Mouse (Mus musculus): ENCODE measurements around the gene Dock7. TPM values are rescaled to one million over a fixed set of nuclear protein-coding genes. Genes with fewer than 3 reads are reported as not detected.
A peak's percentile ranks its signal among the peaks of the same experiment; 100 is the strongest.

Dock7 gene
- polyA plus RNA-seq, 1 experiment from 2014 or later = 38.9 TPM

DNA sequence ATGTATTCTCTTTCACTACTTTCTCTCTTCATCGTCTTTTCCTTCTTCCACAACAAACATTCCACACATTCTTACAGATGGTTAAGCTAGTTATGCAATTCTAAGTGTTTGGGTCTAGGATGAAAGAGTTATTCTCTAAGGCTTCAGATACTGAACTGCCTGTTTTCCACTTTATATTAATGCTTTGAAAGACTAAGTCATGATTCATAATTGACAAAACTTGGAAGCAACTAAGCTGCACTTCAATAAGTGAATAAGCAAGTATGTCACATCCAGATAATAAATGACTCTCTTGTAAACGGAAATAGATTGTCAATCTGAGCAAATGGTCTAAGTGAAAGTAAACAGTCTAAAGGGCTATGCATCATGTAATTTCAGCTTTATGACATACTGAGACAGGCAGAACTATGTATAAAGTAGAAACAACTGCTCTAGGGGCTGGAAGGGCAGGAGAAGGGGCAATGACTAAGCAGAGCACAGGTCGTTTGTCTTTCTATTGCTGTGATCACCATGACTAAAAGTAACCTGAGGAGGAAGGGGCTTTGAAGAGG is 29.5 kb downstream of the Dock7 start:
- DNase-seq (ENCODE audit: low spot score) (no peak), ATAC-seq (replicated peaks; ENCODE audit: low FRiP score, low read depth) (no peak)
- 0 out of 2 replicates have a peak, but pooled peaks cover 9% of the 10 kb centered on the region for H3K36me3 ChIP-seq (ENCODE audit: insufficient read depth, low read length)
- 24% methylated on average over 3 of the region's 3 CpGs for WGBS
- no peak overlapping the region for H3K4me2 ChIP-seq (ENCODE audit: low read length)
- no peak overlapping the region for H3K4me3 ChIP-seq (replicated peaks; ENCODE audit: low read depth, low read length)
- no peaks in the 10 kb centered on the region for H3K9me3 ChIP-seq (replicated peaks; ENCODE audit: low read length)
- peaks cover 12% of the 10 kb centered on the region; the same call in 1 of the 2 replicates for H3K4me1 ChIP-seq (replicated peaks; ENCODE audit: insufficient read depth, low read length)
- no peak overlapping the region for H3K9ac ChIP-seq (ENCODE audit: low read depth, low read length)
- no peak for TF ChIP-seq CTCF (IDR thresholded peaks at IDR 0.05; ENCODE audit: low read depth)
- H3K27me3 ChIP-seq (ENCODE audit: insufficient read depth, low read length) = no peaks in the 10 kb centered on the region
- H3K27ac ChIP-seq = no peak overlapping the region

DNA sequence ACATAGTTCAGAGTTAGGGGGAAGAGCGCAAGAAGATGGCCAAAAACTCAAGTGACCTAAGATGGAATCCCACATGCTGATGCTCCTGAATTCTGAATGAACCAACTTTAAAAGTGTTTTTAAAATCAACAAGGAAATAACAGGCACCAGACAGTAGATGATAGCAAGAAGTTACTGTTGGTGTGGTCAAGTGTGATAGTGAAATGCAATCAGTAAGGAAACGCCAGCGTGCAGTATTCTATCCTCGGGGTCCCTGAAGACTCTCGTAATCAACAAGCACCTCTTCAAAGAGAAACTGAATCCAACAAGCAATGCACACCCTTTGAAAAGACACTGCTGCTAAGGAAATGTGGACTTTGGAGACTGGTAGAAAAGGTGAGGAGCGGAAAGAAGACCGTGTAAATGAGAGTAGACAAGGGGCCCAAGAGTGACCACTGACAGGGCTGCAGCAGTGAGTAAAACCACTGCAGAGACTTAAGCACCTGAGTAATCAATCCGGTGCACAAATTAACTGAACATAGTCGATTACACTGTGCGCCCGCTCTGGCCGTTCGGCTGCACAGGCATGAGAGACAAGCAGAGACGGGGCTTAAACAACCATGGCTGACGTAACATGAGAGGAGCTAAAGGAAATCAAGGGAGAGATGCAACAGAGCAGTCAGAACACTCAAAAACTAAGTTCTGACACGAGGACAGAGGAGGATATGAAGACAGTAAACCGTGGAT is 32.8 kb downstream of the Dock7 start:
- no peak for ATAC-seq (replicated peaks; ENCODE audit: low FRiP score, low read depth)
- no peaks in the 10 kb centered on the region for H3K9me3 ChIP-seq (replicated peaks; ENCODE audit: low read length)
- no peak overlapping the region for H3K27ac ChIP-seq
- DNase-seq (ENCODE audit: low spot score) = no peak
- no peaks in the 10 kb centered on the region for H3K27me3 ChIP-seq (ENCODE audit: insufficient read depth, low read length)
- no peak overlapping the region for H3K4me3 ChIP-seq (replicated peaks; ENCODE audit: low read depth, low read length)
- H3K4me2 ChIP-seq (ENCODE audit: low read length) = no peak overlapping the region
- no peak for TF ChIP-seq CTCF (IDR thresholded peaks at IDR 0.05; ENCODE audit: low read depth)
- no peak overlapping the region for H3K9ac ChIP-seq (ENCODE audit: low read depth, low read length)
- peaks cover 6% of the 10 kb centered on the region; the same call in 1 of the 2 replicates for H3K4me1 ChIP-seq (replicated peaks; ENCODE audit: insufficient read depth, low read length)
- 0 out of 2 replicates have a peak, but pooled peaks cover 9% of the 10 kb centered on the region for H3K36me3 ChIP-seq (ENCODE audit: insufficient read depth, low read length)
- WGBS = 86% methylated on average over 17 of the region's 17 CpGs

DNA sequence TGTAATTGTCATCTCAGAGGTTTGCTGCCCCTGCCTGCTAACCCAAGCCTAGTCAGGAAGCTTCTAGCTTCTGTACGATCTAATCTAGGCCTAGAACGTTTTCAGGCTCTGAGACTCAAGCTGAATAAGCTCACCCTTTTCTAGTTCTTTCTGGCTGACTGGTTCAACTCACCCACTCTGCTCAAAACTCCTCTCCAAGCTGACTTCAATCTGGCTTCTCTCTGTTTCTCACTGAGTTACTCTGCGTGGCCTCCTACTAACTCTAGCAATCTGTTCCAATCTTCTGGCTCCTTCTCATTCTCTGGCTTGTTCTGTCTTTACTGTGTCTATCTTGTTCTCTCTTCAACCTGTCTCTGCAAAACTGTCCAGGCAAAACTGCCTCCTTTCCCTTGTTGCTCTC is 36.9 kb downstream of the Dock7 start:
- H3K27ac ChIP-seq = no peak overlapping the region
- H3K27me3 ChIP-seq (ENCODE audit: insufficient read depth, low read length) = no peaks in the 10 kb centered on the region
- no peak overlapping the region for H3K9ac ChIP-seq (ENCODE audit: low read depth, low read length)
- WGBS = 81% methylated on average over 3 of the region's 3 CpGs
- DNase-seq (ENCODE audit: low spot score) = no peak
- no peak for TF ChIP-seq CTCF (IDR thresholded peaks at IDR 0.05; ENCODE audit: low read depth)
- no peak overlapping the region for H3K4me2 ChIP-seq (ENCODE audit: low read length)
- H3K4me3 ChIP-seq (replicated peaks; ENCODE audit: low read depth, low read length) = no peak overlapping the region
- ATAC-seq (replicated peaks; ENCODE audit: low FRiP score, low read depth) = no peak
- H3K4me1 ChIP-seq (replicated peaks; ENCODE audit: insufficient read depth, low read length) = no peaks in the 10 kb centered on the region
- no peaks in the 10 kb centered on the region for H3K9me3 ChIP-seq (replicated peaks; ENCODE audit: low read length)
- peaks cover 12% of the 10 kb centered on the region; the same call in 1 of the 2 replicates for H3K36me3 ChIP-seq (ENCODE audit: insufficient read depth, low read length)

DNA sequence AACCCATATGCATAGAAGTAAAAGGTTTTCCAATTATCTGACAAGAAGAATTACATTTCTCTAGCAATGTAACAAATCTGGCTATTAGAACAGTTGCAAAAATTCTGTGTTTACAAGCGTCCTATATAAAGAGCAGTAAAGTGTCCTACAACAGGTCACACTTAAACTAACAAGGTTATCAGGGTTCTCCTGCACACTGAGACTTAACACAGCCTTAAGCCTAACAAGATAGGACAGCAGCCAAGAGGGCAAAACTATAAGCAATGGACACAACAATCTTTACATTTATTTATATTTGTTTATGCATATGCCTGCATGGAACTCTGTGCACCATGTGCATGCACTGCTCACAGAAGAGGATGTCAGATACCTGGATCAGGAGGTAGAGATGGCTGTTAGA is 39.5 kb downstream of the Dock7 start:
- no peak overlapping the region for H3K27ac ChIP-seq
- ATAC-seq (replicated peaks; ENCODE audit: low FRiP score, low read depth) (no peak), DNase-seq (ENCODE audit: low spot score) (no peak)
- WGBS = 81% methylated on average over 1 of the region's 1 CpGs
- H3K36me3 ChIP-seq (ENCODE audit: insufficient read depth, low read length) = peaks cover 14% of the 10 kb centered on the region
- no peak for TF ChIP-seq CTCF (IDR thresholded peaks at IDR 0.05; ENCODE audit: low read depth)
- no peaks in the 10 kb centered on the region for H3K9me3 ChIP-seq (replicated peaks; ENCODE audit: low read length)
- H3K27me3 ChIP-seq (ENCODE audit: insufficient read depth, low read length) = no peaks in the 10 kb centered on the region
- H3K4me3 ChIP-seq (replicated peaks; ENCODE audit: low read depth, low read length) = no peak overlapping the region
- no peak overlapping the region for H3K9ac ChIP-seq (ENCODE audit: low read depth, low read length)
- no peaks in the 10 kb centered on the region for H3K4me1 ChIP-seq (replicated peaks; ENCODE audit: insufficient read depth, low read length)
- H3K4me2 ChIP-seq (ENCODE audit: low read length) = no peak overlapping the region

DNA sequence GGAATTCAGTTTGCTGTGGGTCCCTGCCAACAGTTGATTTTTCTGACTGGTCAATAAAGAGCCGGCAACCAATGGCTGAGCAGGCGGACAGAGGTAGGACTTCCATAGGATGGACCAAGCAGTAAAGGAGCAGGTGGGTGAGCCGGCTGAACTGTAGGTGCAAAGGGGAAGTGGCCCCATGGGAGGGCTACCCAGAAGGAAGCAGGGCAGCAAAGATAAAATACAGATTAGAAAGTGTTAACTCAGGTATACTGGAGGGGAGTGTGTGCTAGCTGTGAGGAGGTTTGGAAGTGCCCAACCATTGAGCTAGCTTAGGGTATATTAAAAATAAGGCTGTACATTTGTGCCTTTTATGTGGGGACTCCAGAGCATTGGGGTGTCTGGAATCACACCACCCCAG is 42.7 kb downstream of the Dock7 start:
- H3K4me1 ChIP-seq (replicated peaks; ENCODE audit: insufficient read depth, low read length) = no peaks in the 10 kb centered on the region
- H3K27ac ChIP-seq = no peak overlapping the region
- peaks cover 14% of the 10 kb centered on the region for H3K36me3 ChIP-seq (ENCODE audit: insufficient read depth, low read length)
- no peaks in the 10 kb centered on the region for H3K9me3 ChIP-seq (replicated peaks; ENCODE audit: low read length)
- no peak overlapping the region for H3K4me3 ChIP-seq (replicated peaks; ENCODE audit: low read depth, low read length)
- ATAC-seq (replicated peaks; ENCODE audit: low FRiP score, low read depth) = no peak
- H3K9ac ChIP-seq (ENCODE audit: low read depth, low read length) = no peak overlapping the region
- DNase-seq (ENCODE audit: low spot score) = no peak
- TF ChIP-seq CTCF (IDR thresholded peaks at IDR 0.05; ENCODE audit: low read depth) = no peak
- no peak overlapping the region for H3K4me2 ChIP-seq (ENCODE audit: low read length)
- 90% methylated on average over 3 of the region's 3 CpGs for WGBS
- no peaks in the 10 kb centered on the region for H3K27me3 ChIP-seq (ENCODE audit: insufficient read depth, low read length)

DNA sequence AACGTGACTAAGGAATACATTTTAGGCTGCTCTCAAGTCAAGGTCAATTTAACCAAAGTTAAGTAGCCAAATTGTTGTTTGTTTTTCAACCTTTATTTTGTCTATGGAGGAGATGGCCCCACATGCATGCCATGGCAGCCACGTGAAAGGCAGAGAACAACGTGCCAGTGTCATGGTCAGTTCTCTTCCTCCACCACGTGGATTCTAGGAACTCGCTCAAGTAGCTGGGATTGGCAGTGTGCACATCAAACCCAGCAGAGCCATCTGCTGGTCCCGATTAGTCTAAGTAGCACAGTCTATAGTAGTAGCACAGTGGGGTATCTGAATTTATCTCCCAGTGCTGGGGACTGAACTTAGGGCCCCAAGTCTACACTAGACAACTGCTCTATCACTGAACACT is 51.9 kb downstream of the Dock7 start:
- no peak overlapping the region for H3K27ac ChIP-seq
- no peak overlapping the region for H3K4me3 ChIP-seq (replicated peaks; ENCODE audit: low read depth, low read length)
- H3K36me3 ChIP-seq (ENCODE audit: insufficient read depth, low read length) = peaks cover 13% of the 10 kb centered on the region; the same call in 1 of the 2 replicates
- no peaks in the 10 kb centered on the region for H3K4me1 ChIP-seq (replicated peaks; ENCODE audit: insufficient read depth, low read length)
- H3K9me3 ChIP-seq (replicated peaks; ENCODE audit: low read length) = no peaks in the 10 kb centered on the region
- TF ChIP-seq CTCF (IDR thresholded peaks at IDR 0.05; ENCODE audit: low read depth) = peak; percentile 13; the same call in 1 of the 2 replicates
- no peak overlapping the region for H3K4me2 ChIP-seq (ENCODE audit: low read length)
- no peak overlapping the region for H3K9ac ChIP-seq (ENCODE audit: low read depth, low read length)
- DNase-seq (ENCODE audit: low spot score) = no peak
- no peak for ATAC-seq (replicated peaks; ENCODE audit: low FRiP score, low read depth)
- 80% methylated on average over 6 of the region's 6 CpGs for WGBS
- no peaks in the 10 kb centered on the region for H3K27me3 ChIP-seq (ENCODE audit: insufficient read depth, low read length)
